Mouse (Mus musculus) heart, embryonic 16.5 days (tissue): ENCODE measurements at regions not wholly inside any gene's neighbourhood (a gene's known extent, or its start where the extent isn't known, plus 50 kb on each side); places are given as distances from the start of the nearest gene placed in this dataset.
"Not testable (repeated sequence)": the region's sequence is repeated elsewhere in the genome, so short reads cannot be mapped to it uniquely, and the experiment has no call there.

Experiments used
- ATAC-seq: fragments of 200-750 bp; cut with Nextera tagmentation; replicated peaks from 2 replicates; pipeline ENCODE4 v1.8.0; 2017; ENCODE audit warnings: moderate number of reproducible peaks; ENCODE audit not compliant: insufficient read depth, low FRiP score; ENCODE audit errors: extremely low read depth
- H3K27ac ChIP-seq: fragments of 300-500 bp; sonication (generic); 2 replicates; pipeline ENCODE4 v1.5.1; 2014; ENCODE audit warnings: mild to moderate bottlenecking, low read length, control low read depth, moderate library complexity
- H3K27me3 ChIP-seq: fragments of 300-500 bp; sonication (generic); 2 replicates; pipeline ENCODE4 v1.6.1; 2014; ENCODE audit warnings: low read length, mixed read lengths; ENCODE audit not compliant: control insufficient read depth, insufficient read depth
- H3K36me3 ChIP-seq: fragments of 300-500 bp; sonication (generic); 2 replicates; pipeline ENCODE4 v1.6.1; 2014; ENCODE audit not compliant: control insufficient read depth, insufficient read depth
- H3K4me1 ChIP-seq: fragments of 300-500 bp; sonication (generic); 2 replicates; pipeline ENCODE4 v1.6.1; 2014; ENCODE audit warnings: low read length, mixed read lengths; ENCODE audit not compliant: control insufficient read depth, insufficient read depth
- H3K4me2 ChIP-seq: fragments of 300-500 bp; sonication (generic); 2 replicates; pipeline ENCODE4 v1.6.1; 2014; ENCODE audit warnings: low read depth, mild to moderate bottlenecking, control low read depth, low read length
- H3K4me3 ChIP-seq: fragments of 300-500 bp; sonication (generic); 2 replicates; pipeline ENCODE4 v1.5.1; 2014; ENCODE audit warnings: mild to moderate bottlenecking, control low read depth, low read length
- H3K9ac ChIP-seq: fragments of 300-500 bp; sonication (generic); 2 replicates; pipeline ENCODE4 v1.6.1; 2014; ENCODE audit warnings: low read length, control low read depth
- H3K9me3 ChIP-seq: fragments of 300-500 bp; sonication (generic); replicated peaks from 2 replicates; pipeline ENCODE4 v1.6.1; 2016; ENCODE audit warnings: low read length; ENCODE audit not compliant: control insufficient read depth
- WGBS: fragments of 180-500 bp; shearing (Covaris S2); extraction: QIAGEN DNeasy Blood & Tissue Kit; methylation state at CpG from one replicate; pipeline ENCODE4 v1.1.7; 2014; 5-methylcytosine and 5-hydroxymethylcytosine counted together

GRCm38 (mm10) chr7:129764456-129764970, 172.8 kb downstream of the Wdr11 start:
- no peak overlapping the region for H3K27ac ChIP-seq
- peaks cover 9% of the 10 kb centered on the region for H3K4me1 ChIP-seq
- WGBS: 90% methylated on average over 5 of the region's 5 CpGs

GRCm38 (mm10) chr7:129765681-129766080, 174.0 kb downstream of the Wdr11 start:
- no peaks in the 10 kb centered on the region for H3K36me3 ChIP-seq
- peaks cover 9% of the 10 kb centered on the region for H3K4me1 ChIP-seq
- WGBS: 89% methylated on average over 7 of the region's 7 CpGs
- H3K9me3 ChIP-seq: no peaks in the 10 kb centered on the region
- no peak for ATAC-seq
- H3K27ac ChIP-seq: no peak overlapping the region
- H3K27me3 ChIP-seq: no peaks in the 10 kb centered on the region
- H3K9ac ChIP-seq: no peak overlapping the region
- H3K4me2 ChIP-seq: no peak overlapping the region
- H3K4me3 ChIP-seq: no peak overlapping the region

More at GRCm38 (mm10) chr7:129764456-129764970, 172.8 kb downstream of the Wdr11 start:
- no peak overlapping the region for H3K4me3 ChIP-seq
- H3K9ac ChIP-seq: no peak overlapping the region
- H3K4me2 ChIP-seq: no peak overlapping the region
- no peaks in the 10 kb centered on the region for H3K27me3 ChIP-seq
- ATAC-seq: no peak
- H3K36me3 ChIP-seq: no peaks in the 10 kb centered on the region
- H3K9me3 ChIP-seq: no peaks in the 10 kb centered on the region

DNA sequence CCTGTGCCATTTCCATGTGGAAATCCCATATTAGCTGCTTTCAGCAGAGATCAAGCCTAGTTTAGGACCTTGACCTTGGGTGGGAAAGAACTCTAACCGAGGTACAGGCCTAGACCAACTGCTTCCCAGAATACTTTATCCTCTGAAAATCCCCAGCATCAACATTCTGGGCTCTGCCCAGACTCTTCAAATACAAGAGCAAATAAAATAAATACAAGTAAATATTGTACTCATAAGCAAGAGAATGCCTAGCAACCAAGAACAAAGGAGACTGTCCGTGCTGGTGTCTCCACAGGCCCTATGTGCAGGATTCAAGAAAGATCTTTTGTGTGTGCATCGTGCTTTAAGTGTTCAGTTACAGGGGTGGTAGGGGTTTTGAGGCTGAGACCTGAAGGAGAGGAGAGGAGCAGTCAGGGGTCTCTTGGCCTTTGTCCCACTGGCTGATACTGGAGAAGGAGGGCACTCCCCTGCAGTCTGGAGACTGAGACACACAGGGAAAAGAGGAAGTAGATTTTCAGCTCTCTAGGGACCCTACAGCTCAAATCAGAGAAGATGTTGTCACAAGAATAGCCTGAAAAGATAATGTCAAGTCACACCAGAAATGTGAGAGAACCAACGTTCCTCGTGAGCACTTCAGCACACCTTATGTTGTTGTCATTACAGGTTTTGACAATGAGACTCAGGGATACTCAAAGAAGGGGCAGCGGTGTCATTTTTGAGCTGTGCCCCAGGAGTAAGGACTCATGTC, 174.6 kb downstream of the Wdr11 start:
- Histone ChIP-seq H3K9me3 (no peaks in the 10 kb centered on the region), H3K36me3 (no peaks in the 10 kb centered on the region), H3K4me2 (no peak overlapping the region), H3K27ac (no peak overlapping the region), H3K27me3 (no peaks in the 10 kb centered on the region), H3K4me1 (peaks cover 9% of the 10 kb centered on the region), H3K9ac (no peak overlapping the region), H3K4me3 (no peak overlapping the region)
- 70% methylated on average over 6 of the region's 6 CpGs for WGBS
- no peak for ATAC-seq

DNA sequence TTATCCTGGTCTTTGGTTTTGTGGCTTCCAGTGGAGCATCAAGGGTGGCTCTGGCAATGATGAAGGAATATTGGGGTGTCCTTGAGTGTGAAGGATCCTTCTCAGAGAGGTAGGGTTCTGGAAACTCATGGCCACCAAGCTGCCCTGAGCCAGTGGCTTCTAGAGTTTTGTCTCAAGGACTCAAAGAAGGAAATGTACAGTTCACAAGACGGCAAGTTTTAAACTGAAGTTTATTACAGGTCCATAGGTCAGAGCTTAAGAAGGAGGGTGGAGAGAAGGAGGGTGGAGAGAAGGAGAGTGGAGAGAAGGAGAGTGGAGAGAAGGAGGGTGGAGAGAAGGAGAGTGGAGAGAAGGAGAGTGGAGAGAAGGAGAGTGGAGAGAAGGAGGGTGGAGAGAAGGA, 178.0 kb downstream of the Wdr11 start:
- not testable (repeated sequence) for H3K27ac ChIP-seq, H3K4me1 ChIP-seq, H3K36me3 ChIP-seq, H3K9me3 ChIP-seq, H3K4me2 ChIP-seq, H3K4me3 ChIP-seq, ATAC-seq, H3K27me3 ChIP-seq, H3K9ac ChIP-seq
- 71% methylated on average over 1 of the region's 1 CpGs for WGBS

DNA sequence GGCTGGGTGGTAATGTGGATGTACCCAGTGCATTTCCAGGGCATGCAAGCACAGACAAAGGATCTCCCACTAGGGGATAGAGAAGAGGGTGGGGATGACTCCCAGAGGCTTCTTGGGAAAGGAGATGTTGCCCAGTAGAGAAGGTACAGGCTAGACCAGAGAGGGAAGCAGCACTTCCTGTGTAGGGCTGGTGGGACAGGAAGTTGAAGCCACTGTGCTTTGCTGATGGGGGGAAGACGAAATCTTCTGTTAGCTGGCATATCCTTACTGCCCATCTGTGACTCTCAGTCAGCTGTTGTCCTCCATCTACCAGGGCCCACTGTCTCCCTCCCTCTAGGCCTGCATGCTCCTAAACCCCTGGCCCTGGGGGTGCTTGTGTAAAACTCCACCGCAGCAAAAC, 180.2 kb downstream of the Wdr11 start:
- H3K4me3 ChIP-seq: no peak overlapping the region
- H3K27ac ChIP-seq: no peak overlapping the region
- no peaks in the 10 kb centered on the region for H3K36me3 ChIP-seq
- H3K4me2 ChIP-seq: no peak overlapping the region
- 82% methylated on average over 2 of the region's 2 CpGs for WGBS
- no peaks in the 10 kb centered on the region for H3K9me3 ChIP-seq
- peaks cover 7% of the 10 kb centered on the region for H3K27me3 ChIP-seq
- H3K4me1 ChIP-seq: 0 out of 2 replicates have a peak, but pooled peaks cover 7% of the 10 kb centered on the region
- no peak for ATAC-seq
- no peak overlapping the region for H3K9ac ChIP-seq

- peaks cover 7% of the 10 kb centered on the region for H3K27me3 ChIP-seq
- H3K27ac ChIP-seq: no peak overlapping the region
- H3K4me1 ChIP-seq: 0 out of 2 replicates have a peak, but pooled peaks cover 7% of the 10 kb centered on the region
- no peak overlapping the region for H3K9ac ChIP-seq
- no peak for ATAC-seq
- H3K9me3 ChIP-seq: no peaks in the 10 kb centered on the region
- no peak overlapping the region for H3K4me3 ChIP-seq
- H3K4me2 ChIP-seq: no peak overlapping the region
- WGBS: 78% methylated on average over 11 of the region's 11 CpGs
- no peaks in the 10 kb centered on the region for H3K36me3 ChIP-seq
Measured at GRCm38 (mm10) chr7:129772540-129773331, 181.1 kb downstream of the Wdr11 start.

DNA sequence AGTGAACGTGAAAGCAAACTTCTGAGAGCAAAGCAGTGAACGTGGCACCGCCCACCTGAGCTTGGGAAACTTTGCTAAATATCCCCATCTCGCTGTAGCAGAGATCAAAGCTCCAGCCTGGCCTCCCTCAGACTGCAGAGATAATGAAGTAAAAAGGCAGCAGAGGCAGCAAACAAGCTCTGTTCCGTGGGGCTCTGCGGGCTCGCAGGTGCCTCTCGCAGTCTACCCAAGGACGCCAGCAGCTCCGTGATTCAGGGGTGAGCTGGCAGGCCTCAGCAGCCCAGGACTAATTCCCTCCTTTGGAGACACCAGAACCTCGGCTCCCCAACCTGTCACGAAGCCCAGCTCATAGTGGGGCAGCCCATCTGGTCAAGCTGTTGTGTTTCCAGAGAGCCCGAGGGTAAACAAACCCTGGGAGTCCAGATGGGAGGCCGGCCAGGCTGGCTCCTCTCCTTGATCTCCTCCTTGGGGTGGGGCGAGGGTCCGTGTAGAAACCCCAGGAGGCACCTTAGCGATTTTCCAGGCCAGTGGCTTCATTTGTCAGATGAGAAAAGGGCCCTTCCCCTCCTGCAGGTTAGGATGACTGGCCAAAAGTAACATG, 182.7 kb downstream of the Wdr11 start:
- ATAC-seq: no peak
- Histone ChIP-seq H3K27me3 (peaks cover 7% of the 10 kb centered on the region), H3K4me2 (peak overlapping the region; percentile 52), H3K36me3 (no peaks in the 10 kb centered on the region), H3K27ac (0 out of 2 replicates have a peak overlapping the region, but pooled peaks have one; percentile 9), H3K4me3 (peak overlapping the region; percentile 28), H3K4me1 (0 out of 2 replicates have a peak, but pooled peaks cover 9% of the 10 kb centered on the region), H3K9ac (peak overlapping the region; percentile 44), H3K9me3 (no peaks in the 10 kb centered on the region)
- WGBS: 12% methylated on average over 17 of the region's 17 CpGs

- no peak overlapping the region for H3K4me2 ChIP-seq
- H3K27ac ChIP-seq: no peak overlapping the region
- 81% methylated on average over 11 of the region's 11 CpGs for WGBS
- peaks cover 7% of the 10 kb centered on the region for H3K27me3 ChIP-seq
- no peak overlapping the region for H3K4me3 ChIP-seq
- ATAC-seq: no peak
- H3K9ac ChIP-seq: no peak overlapping the region
- H3K9me3 ChIP-seq: no peaks in the 10 kb centered on the region
- 0 out of 2 replicates have a peak, but pooled peaks cover 9% of the 10 kb centered on the region for H3K4me1 ChIP-seq
- H3K36me3 ChIP-seq: no peaks in the 10 kb centered on the region
Measured at GRCm38 (mm10) chr7:129775189-129775588, 183.5 kb downstream of the Wdr11 start.
